Comparison of ENCODE assay signal across 9 mouse cellular contexts in genomic region chr8:63953802-63954201, GRCm38 (mm10). TPM values are rescaled to one million over a fixed set of nuclear protein-coding genes. Genes with fewer than 3 reads are reported as not detected.
A peak's percentile ranks its signal among the peaks of the same experiment; 100 is the strongest.
ATAC-seq lines count a peak whose summit lies in the region.
"Not testable (repeated sequence)": the region's sequence is repeated elsewhere in the genome, so short reads cannot be mapped to it uniquely, and the experiment has no call there.
"Had no signal": no experiment of that assay in that cellular context is flagged by ENCODE, and none has a peak within 500 bp of the region (broad histone marks: within the 10 kb centered on the region; RNA-seq: fewer than 3 reads in every experiment).

No protein-coding gene starts in this region.

- H3K27me3 ChIP-seq in intestine, embryonic 15.5 days (replicated peaks); intestine, embryonic 16.5 days (replicated peaks; ENCODE audit: control insufficient read depth, insufficient read depth, low read length): not testable (repeated sequence)

- not testable (repeated sequence) for H3K9ac ChIP-seq in intestine, embryonic 15.5 days; intestine, embryonic 16.5 days (ENCODE audit: low read depth, low read length)

- H3K9me3 ChIP-seq in intestine, embryonic 15.5 days; intestine, embryonic 16.5 days (ENCODE audit: control insufficient read depth, low read length): not testable (repeated sequence)

- peak; percentile 70 for ATAC-seq in intestine, embryonic 15.5 days
- peak; percentile 76 for ATAC-seq in intestine, embryonic 16.5 days

- H3K4me2 ChIP-seq in intestine, embryonic 15.5 days (replicated peaks); intestine, embryonic 16.5 days (ENCODE audit: low read depth, low read length): not testable (repeated sequence)

- not testable (repeated sequence) for H3K4me1 ChIP-seq in intestine, embryonic 15.5 days (replicated peaks); intestine, embryonic 16.5 days (ENCODE audit: control insufficient read depth, insufficient read depth, low read length)

- not testable (repeated sequence) for H3K27ac ChIP-seq in intestine, embryonic 15.5 days; intestine, embryonic 16.5 days (ENCODE audit: low read length)

- H3K36me3 ChIP-seq in intestine, embryonic 15.5 days; intestine, embryonic 16.5 days (ENCODE audit: control insufficient read depth, insufficient read depth, low read length): not testable (repeated sequence)

- WGBS in intestine, embryonic 15.5 days: 59% methylated on average over 4 of the region's 4 CpGs
- WGBS in intestine, embryonic 16.5 days: 62% methylated on average over 4 of the region's 4 CpGs

- not testable (repeated sequence) for H3K4me3 ChIP-seq in intestine, embryonic 15.5 days (replicated peaks); intestine, embryonic 16.5 days (ENCODE audit: low read length)

RNA-seq across cellular contexts. Expression of gene Sgo2b, which starts 1.8 kb away (rescaled TPM):
- polyA plus RNA-seq in intestine, embryonic 15.5 days (2015; fragmentation: Nextera tagmentation; extraction: Ambion mirVana): 0.05 TPM in 1 of 2 replicates, not detected in the other
- 0.04 TPM in 1 of 2 replicates, not detected in the other for polyA plus RNA-seq in intestine, embryonic 16.5 days (2015; fragmentation: Nextera tagmentation; extraction: Ambion mirVana)
- polyA plus RNA-seq: activated CD4-positive, CD25-positive, alpha-beta regulatory T cell, adult 4 months; adrenal gland, adult 2 months; brain, embryonic 14.5 days; C2C12; CD4-positive, CD25-positive, alpha-beta regulatory T cell, adult 4 months; G1E; Patski had no signal
